Mouse (Mus musculus) liver, embryonic 16.5 days (tissue): ENCODE data around the gene Slc1a2. TPM values are rescaled to one million over a fixed set of nuclear protein-coding genes. Genes with fewer than 3 reads are reported as not detected.

Source experiments
- ATAC-seq: fragments of 200-750 bp; cut with Nextera tagmentation; 2 replicates; pipeline ENCODE4 v1.8.0; 2017; ENCODE audit warnings: low read depth, mild to moderate bottlenecking, moderate number of reproducible peaks, moderate library complexity
- H3K27ac ChIP-seq: fragments of 300-500 bp; sonication (generic); 2 replicates; pipeline ENCODE4 v1.5.1; 2014; ENCODE audit warnings: mild to moderate bottlenecking, low read length
- H3K27me3 ChIP-seq: fragments of 300-500 bp; sonication (generic); 2 replicates; pipeline ENCODE4 v1.6.1; 2014; ENCODE audit warnings: low read depth, low read length, mixed read lengths; ENCODE audit not compliant: control insufficient read depth, insufficient read depth
- H3K36me3 ChIP-seq: fragments of 300-500 bp; sonication (generic); 2 replicates; pipeline ENCODE4 v1.6.1; 2014; ENCODE audit warnings: mild to moderate bottlenecking; ENCODE audit not compliant: control insufficient read depth, insufficient read depth
- H3K4me1 ChIP-seq: fragments of 300-500 bp; sonication (generic); 2 replicates; pipeline ENCODE4 v1.6.1; 2014; ENCODE audit warnings: low read depth, low read length, mixed read lengths; ENCODE audit not compliant: control insufficient read depth
- H3K4me2 ChIP-seq: fragments of 300-500 bp; sonication (generic); 2 replicates; pipeline ENCODE4 v1.6.1; 2014; ENCODE audit warnings: low read depth, low read length, mixed read lengths
- H3K4me3 ChIP-seq: fragments of 300-500 bp; sonication (generic); 2 replicates; pipeline ENCODE4 v1.5.1; 2014; ENCODE audit warnings: low read depth, mild to moderate bottlenecking, low read length
- H3K9ac ChIP-seq: fragments of 300-500 bp; sonication (generic); 2 replicates; pipeline ENCODE4 v1.6.1; 2014; ENCODE audit warnings: low read depth, low read length
- H3K9me3 ChIP-seq: fragments of 300-500 bp; sonication (generic); replicated peaks from 2 replicates; pipeline ENCODE4 v1.6.1; 2016; ENCODE audit warnings: low read length; ENCODE audit not compliant: control insufficient read depth
- WGBS: fragments of 180-500 bp; shearing (Covaris S2); extraction: QIAGEN DNeasy Blood & Tissue Kit; methylation state at CpG from one replicate; pipeline ENCODE4 v1.1.7; 2014; ENCODE audit not compliant: insufficient replicate concordance; 5-methylcytosine and 5-hydroxymethylcytosine counted together
- polyA plus RNA-seq: library from polyadenylated mRNA; unstranded; fragments of >200 nt; fragmentation: Nextera tagmentation; extraction: Ambion mirVana; gene quantifications from 2 replicates; pipeline ENCODE4 v1.2.1, GENCODE M21; 2015

The Slc1a2 gene
- polyA plus RNA-seq, 1 experiment from 2014 or later = 1.5 TPM

DNA sequence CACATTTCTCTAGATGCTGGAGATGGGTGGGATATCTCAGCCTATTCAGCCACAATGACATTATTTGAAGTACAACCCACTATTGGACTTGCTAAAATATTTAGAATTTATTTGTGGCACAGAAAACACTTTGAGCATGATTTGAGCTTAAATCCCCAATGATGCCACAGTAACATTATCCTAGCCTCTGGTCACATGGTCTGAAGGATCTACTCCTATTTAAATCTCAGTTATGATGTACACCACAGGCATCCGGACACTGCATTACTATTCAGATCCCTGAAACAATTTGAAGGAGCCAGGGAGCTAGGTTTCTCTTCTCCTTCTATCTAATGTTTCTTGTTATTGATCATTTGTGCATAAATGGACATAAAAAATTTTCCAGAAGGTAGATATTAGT, 143.4 kb downstream of the Slc1a2 start:
- WGBS = 70% methylated on average over 1 of the region's 1 CpGs
- Histone ChIP-seq H3K27ac (no peak overlapping the region), H3K4me1 (no peaks in the 10 kb centered on the region), H3K27me3 (no peaks in the 10 kb centered on the region), H3K9ac (no peak overlapping the region), H3K9me3 (no peaks in the 10 kb centered on the region), H3K4me2 (no peak overlapping the region), H3K36me3 (no peaks in the 10 kb centered on the region), H3K4me3 (no peak overlapping the region)
- no peak for ATAC-seq

DNA sequence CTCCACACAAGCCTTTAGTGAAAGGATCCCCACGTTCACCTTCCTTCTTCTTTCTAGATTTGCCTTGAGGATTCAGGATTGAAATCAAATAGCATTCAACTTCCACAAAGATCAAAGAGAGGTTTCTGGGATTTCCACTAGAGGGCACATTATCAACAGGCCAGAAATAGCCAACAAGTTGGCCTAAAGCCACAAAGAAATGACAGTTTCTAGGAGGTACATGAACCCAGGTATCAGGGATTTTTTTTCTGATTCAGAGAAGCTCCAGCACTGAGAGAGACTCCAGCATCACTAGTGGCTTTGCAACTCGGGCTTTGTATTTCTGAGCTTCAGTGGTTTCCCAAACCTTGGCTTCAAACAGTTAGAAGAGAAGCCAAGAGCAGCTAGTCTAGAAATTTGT, 145.7 kb downstream of the Slc1a2 start:
- WGBS = 22% methylated on average over 2 of the region's 2 CpGs
- H3K36me3 ChIP-seq = no peaks in the 10 kb centered on the region
- no peak overlapping the region for H3K4me2 ChIP-seq
- H3K9me3 ChIP-seq = no peaks in the 10 kb centered on the region
- no peak overlapping the region for H3K27ac ChIP-seq
- no peak overlapping the region for H3K4me3 ChIP-seq
- no peak for ATAC-seq
- no peaks in the 10 kb centered on the region for H3K27me3 ChIP-seq
- H3K4me1 ChIP-seq = no peaks in the 10 kb centered on the region
- no peak overlapping the region for H3K9ac ChIP-seq

DNA sequence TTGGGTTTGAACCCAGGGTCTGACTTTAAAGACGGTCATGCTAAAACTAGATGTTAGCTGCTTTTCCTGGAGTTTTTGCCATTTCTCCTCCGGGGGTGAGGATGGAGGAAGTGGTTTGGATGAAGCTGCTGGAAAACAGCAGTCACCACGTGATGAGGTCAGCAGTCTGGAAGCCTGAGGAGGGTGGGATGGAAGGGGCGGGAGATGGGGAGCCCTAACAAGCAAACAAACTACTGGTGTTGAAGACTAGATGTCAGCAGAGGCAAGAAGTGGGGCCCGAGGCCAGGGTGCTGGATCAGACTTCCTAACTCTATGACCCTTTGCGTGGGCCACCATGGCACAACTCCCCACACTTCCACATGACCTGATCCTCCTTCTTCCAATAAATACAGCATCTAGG, 146.8 kb downstream of the Slc1a2 start:
- Histone ChIP-seq H3K4me1 (no peaks in the 10 kb centered on the region), H3K27ac (no peak overlapping the region), H3K36me3 (no peaks in the 10 kb centered on the region), H3K4me2 (no peak overlapping the region), H3K9ac (no peak overlapping the region), H3K9me3 (no peaks in the 10 kb centered on the region), H3K4me3 (no peak overlapping the region), H3K27me3 (no peaks in the 10 kb centered on the region)
- WGBS = 56% methylated on average over 6 of the region's 6 CpGs
- no peak for ATAC-seq

DNA sequence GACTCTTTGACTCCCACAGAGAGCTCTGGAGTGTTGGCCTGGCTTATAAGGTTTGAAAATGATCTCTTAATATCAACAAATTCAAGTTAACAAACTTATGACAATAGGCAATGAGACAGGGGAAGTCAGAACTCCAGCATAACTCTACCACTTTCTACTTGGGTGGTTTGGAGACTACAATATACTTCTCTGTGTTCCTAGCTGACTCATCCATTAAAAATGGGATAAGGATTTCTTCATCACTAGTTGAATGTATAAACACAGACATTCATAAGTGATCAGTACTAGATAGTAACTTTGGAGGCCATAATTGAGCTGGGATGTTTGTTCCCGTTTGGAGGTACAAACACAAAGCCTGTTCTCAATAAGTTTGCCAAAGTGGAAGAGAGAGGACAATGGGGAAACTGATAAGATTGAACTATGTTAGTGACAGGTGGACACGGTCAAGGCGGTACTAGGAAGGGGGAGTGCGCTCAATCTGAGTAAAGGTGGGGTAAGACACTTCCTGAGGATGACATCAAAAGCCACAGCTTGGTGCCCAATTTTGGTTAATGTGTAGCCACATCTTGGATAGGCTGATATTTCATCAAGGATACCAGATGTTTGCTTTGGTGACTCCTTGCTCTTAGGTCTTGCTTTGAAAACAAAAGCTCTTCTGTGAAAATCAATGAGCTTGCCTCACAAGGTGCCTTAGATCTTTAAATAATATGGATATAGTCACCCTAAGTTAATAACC, 147.5 kb downstream of the Slc1a2 start:
- Histone ChIP-seq H3K4me2 (no peak overlapping the region), H3K4me1 (no peaks in the 10 kb centered on the region), H3K27ac (no peak overlapping the region), H3K36me3 (no peaks in the 10 kb centered on the region), H3K9me3 (no peaks in the 10 kb centered on the region), H3K4me3 (no peak overlapping the region), H3K27me3 (no peaks in the 10 kb centered on the region), H3K9ac (no peak overlapping the region)
- WGBS = 62% methylated on average over 4 of the region's 4 CpGs
- no peak for ATAC-seq

DNA sequence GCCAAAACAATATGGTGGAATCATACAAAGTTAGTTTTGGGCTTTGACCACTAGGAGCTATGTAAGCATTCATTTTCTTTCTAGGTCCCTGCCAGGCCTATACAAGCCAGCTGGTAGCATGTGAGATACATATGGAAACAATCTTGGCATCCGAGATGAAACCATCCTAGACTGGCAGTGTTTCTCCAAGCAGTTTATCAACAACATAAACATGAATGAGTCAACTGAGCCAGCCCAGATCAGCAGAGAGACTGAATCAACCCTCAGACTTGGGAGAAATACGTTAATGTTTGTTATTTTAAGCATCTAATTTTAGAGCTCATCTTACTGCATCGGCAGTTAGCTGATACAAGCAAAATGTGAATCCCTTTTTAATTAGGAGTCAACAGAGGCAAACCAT, 149.2 kb downstream of the Slc1a2 start:
- H3K27ac ChIP-seq = no peak overlapping the region
- H3K4me1 ChIP-seq = no peaks in the 10 kb centered on the region
- 60% methylated on average over 3 of the region's 3 CpGs for WGBS
- H3K27me3 ChIP-seq = no peaks in the 10 kb centered on the region
- H3K9me3 ChIP-seq = no peaks in the 10 kb centered on the region
- H3K4me3 ChIP-seq = no peak overlapping the region
- H3K9ac ChIP-seq = no peak overlapping the region
- ATAC-seq = no peak
- no peaks in the 10 kb centered on the region for H3K36me3 ChIP-seq
- H3K4me2 ChIP-seq = no peak overlapping the region

DNA sequence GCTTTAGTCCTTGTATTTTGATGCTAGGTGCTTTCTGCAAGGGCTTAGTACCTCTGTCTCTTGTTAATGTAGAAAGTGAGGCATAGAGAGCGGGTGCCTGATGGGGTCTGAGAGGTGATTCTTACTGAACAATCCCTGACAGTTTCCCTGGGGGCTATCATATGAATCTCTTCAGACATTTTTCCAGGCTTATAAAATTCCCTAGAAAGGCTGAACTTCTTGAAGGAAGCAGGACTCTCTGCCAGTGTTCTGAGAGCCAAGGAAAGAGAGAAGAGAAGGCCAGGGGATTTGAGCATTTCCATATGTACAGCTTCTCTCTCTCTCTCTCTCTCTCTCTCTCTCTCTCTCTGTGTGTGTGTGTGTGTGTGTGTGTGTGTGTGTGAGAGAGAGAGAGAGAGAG, 151.0 kb downstream of the Slc1a2 start:
- H3K27ac ChIP-seq = no peak overlapping the region
- H3K36me3 ChIP-seq = no peaks in the 10 kb centered on the region
- H3K4me2 ChIP-seq = no peak overlapping the region
- H3K4me3 ChIP-seq = no peak overlapping the region
- no peak overlapping the region for H3K9ac ChIP-seq
- no peak for ATAC-seq
- no peaks in the 10 kb centered on the region for H3K27me3 ChIP-seq
- WGBS = 73% methylated on average over 1 of the region's 1 CpGs
- H3K4me1 ChIP-seq = no peaks in the 10 kb centered on the region
- H3K9me3 ChIP-seq = no peaks in the 10 kb centered on the region

DNA sequence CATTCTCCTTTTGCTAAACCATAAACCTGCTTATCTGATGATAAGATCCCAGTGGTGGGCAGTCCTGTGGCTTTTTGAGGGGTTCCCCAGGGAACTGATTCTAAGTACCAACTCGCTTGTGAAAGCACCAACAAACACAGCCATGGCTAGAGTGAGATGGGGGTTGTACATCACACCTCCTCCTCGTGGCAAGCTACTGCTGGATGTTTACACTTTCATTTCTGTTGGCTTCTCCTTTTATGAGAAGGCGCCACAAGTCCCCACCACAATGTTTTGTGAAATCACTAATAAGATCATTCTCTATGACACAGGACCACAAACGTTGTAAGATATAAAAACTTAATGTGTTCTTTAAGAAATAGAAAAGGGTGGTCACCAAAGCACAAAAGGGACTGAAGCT, 154.3 kb downstream of the Slc1a2 start:
- H3K4me3 ChIP-seq = no peak overlapping the region
- no peak for ATAC-seq
- H3K9ac ChIP-seq = no peak overlapping the region
- 48% methylated on average over 4 of the region's 4 CpGs for WGBS
- H3K4me2 ChIP-seq = no peak overlapping the region
- no peaks in the 10 kb centered on the region for H3K9me3 ChIP-seq
- H3K4me1 ChIP-seq = no peaks in the 10 kb centered on the region
- H3K27me3 ChIP-seq = no peaks in the 10 kb centered on the region
- no peaks in the 10 kb centered on the region for H3K36me3 ChIP-seq
- no peak overlapping the region for H3K27ac ChIP-seq

DNA sequence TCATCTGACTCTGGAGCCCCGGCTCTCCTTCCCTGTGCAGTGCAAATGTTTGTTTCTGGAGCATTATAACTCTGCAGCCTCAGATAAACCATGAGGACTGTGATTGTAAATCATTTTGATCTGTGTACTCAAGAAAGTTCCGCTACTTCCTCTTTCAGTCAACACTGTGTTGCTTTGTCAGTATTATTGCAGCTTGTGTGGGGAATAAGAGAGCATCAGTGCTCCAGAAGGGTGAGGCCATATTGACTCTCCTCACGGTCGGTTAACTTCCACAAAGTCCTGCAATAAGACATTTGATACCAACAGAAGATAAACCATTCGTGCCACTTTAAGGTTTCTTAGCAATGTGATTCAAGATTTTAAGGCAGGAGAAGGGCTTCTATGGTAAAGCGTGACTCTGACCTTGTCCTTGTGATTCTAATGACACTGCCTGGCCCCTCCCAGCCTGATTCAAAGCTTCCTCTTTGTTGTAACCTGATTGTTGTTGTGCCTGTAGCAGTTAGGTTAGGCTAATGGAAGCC, 156.9 kb downstream of the Slc1a2 start:
- H3K4me2 ChIP-seq = no peak overlapping the region
- no peak for ATAC-seq
- no peak overlapping the region for H3K27ac ChIP-seq
- H3K36me3 ChIP-seq = no peaks in the 10 kb centered on the region
- no peaks in the 10 kb centered on the region for H3K27me3 ChIP-seq
- H3K4me1 ChIP-seq = no peaks in the 10 kb centered on the region
- 51% methylated on average over 6 of the region's 6 CpGs for WGBS
- no peak overlapping the region for H3K4me3 ChIP-seq
- H3K9me3 ChIP-seq = no peaks in the 10 kb centered on the region
- no peak overlapping the region for H3K9ac ChIP-seq

DNA sequence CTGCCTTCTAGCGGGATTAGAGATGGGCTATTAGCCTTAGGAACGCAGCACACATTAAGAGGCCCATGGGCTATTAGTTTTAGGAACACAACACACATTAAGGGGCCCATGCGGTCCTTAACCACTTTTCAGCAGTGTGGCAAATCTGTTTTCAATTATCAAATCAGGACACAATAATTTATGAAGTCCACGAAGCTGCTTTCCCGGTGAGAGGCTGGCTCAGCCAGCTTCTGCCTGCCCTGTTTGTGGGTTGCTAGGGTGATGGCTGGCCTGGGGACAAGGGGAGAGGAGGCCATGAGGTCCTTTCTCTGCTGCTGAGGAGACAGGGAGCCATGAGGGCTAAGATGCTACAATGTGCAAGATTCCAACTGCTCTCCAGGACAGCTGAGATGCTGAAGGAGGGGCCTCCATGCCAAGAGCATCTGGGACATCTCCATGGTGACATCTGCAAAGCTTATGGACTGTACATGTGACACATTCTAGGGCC, 161.8 kb downstream of the Slc1a2 start:
- Histone ChIP-seq H3K4me2 (no peak overlapping the region), H3K27ac (no peak overlapping the region), H3K27me3 (no peaks in the 10 kb centered on the region), H3K9ac (no peak overlapping the region), H3K9me3 (no peaks in the 10 kb centered on the region), H3K4me1 (no peaks in the 10 kb centered on the region), H3K4me3 (no peak overlapping the region), H3K36me3 (no peaks in the 10 kb centered on the region)
- 82% methylated on average over 5 of the region's 5 CpGs for WGBS
- no peak for ATAC-seq
